Mouse (Mus musculus) heart, postnatal 0 days (tissue): ENCODE measurements around the gene Dbndd1. TPM values are rescaled to one million over a fixed set of nuclear protein-coding genes. Genes with fewer than 3 reads are reported as not detected.

Experiments used
- ATAC-seq: fragments of 200-750 bp; cut with Nextera tagmentation; 2 replicates; pipeline ENCODE4 v1.8.0; 2017; ENCODE audit warnings: low read depth, moderate number of reproducible peaks, moderate library complexity; ENCODE audit not compliant: insufficient read depth
- DNase-seq: peaks from one replicate; pipeline ENCODE4 v3.0.0-alpha.2; 2016; ENCODE audit warnings: low spot score
- H3K27ac ChIP-seq: fragments of 300-500 bp; sonication (generic); 2 replicates; pipeline ENCODE4 v1.5.1; 2014; ENCODE audit warnings: low read depth, mild to moderate bottlenecking
- H3K27me3 ChIP-seq: fragments of 300-500 bp; sonication (generic); 2 replicates; pipeline ENCODE4 v1.6.1; 2014; ENCODE audit warnings: low read length, mixed read lengths; ENCODE audit not compliant: control insufficient read depth, insufficient read depth
- H3K36me3 ChIP-seq: fragments of 300-500 bp; sonication (generic); replicated peaks from 2 replicates; pipeline ENCODE4 v1.6.1; 2014; ENCODE audit warnings: low read length, mixed read lengths; ENCODE audit not compliant: control insufficient read depth, insufficient read depth
- H3K4me1 ChIP-seq: fragments of 300-500 bp; sonication (generic); 2 replicates; pipeline ENCODE4 v1.6.1; 2014; ENCODE audit warnings: antibody characterized with exemption; ENCODE audit not compliant: control insufficient read depth, insufficient read depth
- H3K4me2 ChIP-seq: fragments of 300-500 bp; sonication (generic); 2 replicates; pipeline ENCODE4 v1.6.1; 2014; ENCODE audit warnings: low read depth, mild to moderate bottlenecking, low read length, moderate library complexity
- H3K4me3 ChIP-seq: fragments of 300-500 bp; sonication (generic); 2 replicates; pipeline ENCODE4 v1.5.1; 2014; ENCODE audit warnings: low read depth, low read length
- H3K9ac ChIP-seq: fragments of 300-500 bp; sonication (generic); replicated peaks from 2 replicates; pipeline ENCODE4 v1.6.1; 2014; ENCODE audit warnings: low read depth, low read length, mixed read lengths
- H3K9me3 ChIP-seq: fragments of 300-500 bp; sonication (generic); replicated peaks from 2 replicates; pipeline ENCODE4 v1.6.1; 2016; ENCODE audit warnings: low read length; ENCODE audit not compliant: control insufficient read depth
- CTCF ChIP-seq: IDR thresholded peaks from 2 replicates; pipeline ENCODE4 v1.5.1; 2016; ENCODE audit warnings: antibody characterized with exemption, control low read depth, low read depth
- EP300 ChIP-seq: IDR thresholded peaks from 2 replicates; pipeline ENCODE4 v1.6.1; 2016; ENCODE audit warnings: antibody characterized with exemption, low read depth
- WGBS: fragments of 180-500 bp; shearing (Covaris S2); extraction: QIAGEN DNeasy Blood & Tissue Kit; methylation state at CpG from one replicate; pipeline ENCODE4 v1.1.7; 2014; 5-methylcytosine and 5-hydroxymethylcytosine counted together
- polyA plus RNA-seq: library from polyadenylated mRNA; unstranded; fragments of >200 nt; fragmentation: Nextera tagmentation; extraction: Ambion mirVana; gene quantifications from 2 replicates; pipeline ENCODE4 v1.2.1, GENCODE M21; 2015
- total RNA-seq: library from RNA; depleted of rRNA; stranded (reverse); fragments of >200 nt; gene quantifications from 2 replicates; pipeline ENCODE4 v1.2.3, GENCODE M21; 2014; ENCODE audit warnings: low replicate concordance

Gene Dbndd1
- total and polyA plus RNA-seq, 2 experiments from 2014 or later, result 0.18 TPM; not detected in 1

- TF ChIP-seq EP300 (no peak), CTCF (no peak)
- H3K4me2 ChIP-seq, result peak overlapping the region; percentile 87; the same call in 1 of the 2 replicates
- H3K36me3 ChIP-seq, result no peaks in the 10 kb centered on the region
- ATAC-seq, result no peak
- H3K27me3 ChIP-seq, result peaks cover 45% of the 10 kb centered on the region
- no peaks in the 10 kb centered on the region for H3K9me3 ChIP-seq
- H3K4me1 ChIP-seq, result peaks cover 15% of the 10 kb centered on the region; the same call in 1 of the 2 replicates
- no peak overlapping the region for H3K9ac ChIP-seq
- H3K27ac ChIP-seq, result no peak overlapping the region
- no peak for DNase-seq
- H3K4me3 ChIP-seq, result peak overlapping the region; percentile 65
- 4% methylated on average over 9 of the region's 9 CpGs for WGBS
These were observed 1.1 kb downstream of the Dbndd1 start for GRCm38 (mm10) chr8:123514136-123514535.

- no peak overlapping the region for H3K4me2 ChIP-seq
- H3K27ac ChIP-seq, result no peak overlapping the region
- H3K9me3 ChIP-seq, result no peaks in the 10 kb centered on the region
- no peak overlapping the region for H3K4me3 ChIP-seq
- WGBS, result 59% methylated on average over 5 of the region's 5 CpGs
- H3K36me3 ChIP-seq, result peaks cover 5% of the 10 kb centered on the region; the same call in 1 of the 2 replicates
- DNase-seq, result no peak
- no peak for TF ChIP-seq EP300
- TF ChIP-seq CTCF, result no peak
- H3K27me3 ChIP-seq, result peaks cover 32% of the 10 kb centered on the region
- no peak overlapping the region for H3K9ac ChIP-seq
- no peak for ATAC-seq
- H3K4me1 ChIP-seq, result peaks cover 12% of the 10 kb centered on the region; the same call in 1 of the 2 replicates
These were observed 4.4 kb downstream of the Dbndd1 start for GRCm38 (mm10) chr8:123510819-123511218.

- TF ChIP-seq CTCF, result no peak
- no peak for TF ChIP-seq EP300
- H3K27ac ChIP-seq, result no peak overlapping the region
- ATAC-seq, result no peak
- DNase-seq, result no peak
- H3K9me3 ChIP-seq, result no peaks in the 10 kb centered on the region
- no peak overlapping the region for H3K9ac ChIP-seq
- peaks cover 39% of the 10 kb centered on the region for H3K36me3 ChIP-seq
- WGBS, result 96% methylated on average over 5 of the region's 5 CpGs
- no peak overlapping the region for H3K4me3 ChIP-seq
- no peaks in the 10 kb centered on the region for H3K4me1 ChIP-seq
- H3K4me2 ChIP-seq, result no peak overlapping the region
- no peaks in the 10 kb centered on the region for H3K27me3 ChIP-seq
These were observed 8.1 kb downstream of the Dbndd1 start for GRCm38 (mm10) chr8:123507153-123507552.

GRCm38 (mm10) chr8:123505695-123506094 is 9.6 kb downstream of the Dbndd1 start:
- Histone ChIP-seq H3K4me3 (no peak overlapping the region), H3K27ac (no peak overlapping the region), H3K9ac (no peak overlapping the region), H3K27me3 (no peaks in the 10 kb centered on the region), H3K36me3 (peaks cover 53% of the 10 kb centered on the region), H3K4me1 (no peaks in the 10 kb centered on the region), H3K9me3 (no peaks in the 10 kb centered on the region), H3K4me2 (no peak overlapping the region)
- no peak for ATAC-seq
- DNase-seq, result no peak
- no peak for TF ChIP-seq CTCF
- TF ChIP-seq EP300, result no peak
- 88% methylated on average over 9 of the region's 9 CpGs for WGBS

DNA sequence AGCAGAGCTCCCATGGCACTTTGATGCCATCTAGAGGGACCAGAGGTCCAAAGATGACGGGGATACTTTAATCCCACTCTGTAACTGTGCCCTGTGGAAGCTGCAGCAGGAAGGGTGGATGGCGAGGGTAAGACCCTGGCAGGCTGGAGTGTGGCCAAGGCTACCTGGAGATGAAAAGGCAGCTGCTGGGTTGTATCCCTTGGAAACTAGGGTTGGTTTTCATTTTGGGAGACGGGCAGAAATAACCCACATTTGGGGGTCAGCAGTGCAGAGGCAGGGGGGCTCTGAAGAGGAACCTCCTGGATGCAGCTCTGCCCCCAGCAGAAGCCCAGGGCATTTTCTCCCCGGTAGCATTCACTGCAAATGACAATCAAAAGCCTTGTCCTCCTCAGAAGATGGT is 10.0 kb downstream of the Dbndd1 start:
- Histone ChIP-seq H3K36me3 (peaks cover 57% of the 10 kb centered on the region), H3K27ac (no peak overlapping the region), H3K4me1 (no peaks in the 10 kb centered on the region), H3K4me2 (no peak overlapping the region), H3K27me3 (no peaks in the 10 kb centered on the region), H3K9ac (no peak overlapping the region), H3K9me3 (no peaks in the 10 kb centered on the region), H3K4me3 (no peak overlapping the region)
- WGBS, result 84% methylated on average over 4 of the region's 4 CpGs
- DNase-seq (no peak), ATAC-seq (no peak)
- TF ChIP-seq EP300 (no peak), CTCF (no peak)

DNA sequence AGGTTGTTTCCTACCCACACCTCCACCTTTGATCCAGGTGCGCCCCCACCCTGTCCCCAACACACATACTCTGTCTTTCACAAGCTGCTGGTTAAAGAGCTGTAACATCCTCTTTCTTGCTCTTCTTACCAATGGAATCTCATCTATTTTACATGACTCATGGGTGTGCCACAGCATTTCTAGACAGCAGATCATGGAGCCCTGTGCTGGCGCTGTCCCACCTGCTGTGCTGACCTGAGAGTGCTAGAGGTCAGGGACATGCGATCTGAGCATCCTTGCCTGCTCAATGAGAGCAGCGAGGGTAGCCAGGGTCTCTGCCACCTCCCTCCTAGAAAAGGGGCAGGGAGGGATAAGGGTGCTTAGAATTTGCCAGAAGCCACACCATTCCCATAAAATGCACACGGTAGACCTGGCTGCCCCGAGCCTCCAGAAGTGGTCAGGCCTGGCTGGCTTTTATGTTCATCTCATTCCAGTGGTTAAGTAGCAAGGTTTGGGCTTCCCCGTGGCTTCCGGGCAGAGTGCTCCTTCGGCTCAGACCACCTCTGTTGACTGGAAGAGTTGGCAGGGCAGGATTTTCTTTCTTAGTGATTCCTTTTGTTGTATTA is 10.6 kb downstream of the Dbndd1 start:
- H3K4me3 ChIP-seq, result no peak overlapping the region
- H3K36me3 ChIP-seq, result peaks cover 63% of the 10 kb centered on the region
- TF ChIP-seq CTCF (no peak), EP300 (no peak)
- H3K4me2 ChIP-seq, result no peak overlapping the region
- ATAC-seq (no peak), DNase-seq (no peak)
- no peak overlapping the region for H3K27ac ChIP-seq
- H3K9ac ChIP-seq, result no peak overlapping the region
- 91% methylated on average over 9 of the region's 9 CpGs for WGBS
- H3K4me1 ChIP-seq, result no peaks in the 10 kb centered on the region
- H3K9me3 ChIP-seq, result no peaks in the 10 kb centered on the region
- H3K27me3 ChIP-seq, result no peaks in the 10 kb centered on the region
